ENCODE assay signal across 32 mouse cellular contexts in genomic region chr9:81611022-81611421, GRCm38 (mm10). TPM values are rescaled to one million over a fixed set of nuclear protein-coding genes. Genes with fewer than 3 reads are reported as not detected.
"Had no signal": no experiment of that assay in that cellular context is flagged by ENCODE, and none has a peak within 500 bp of the region (broad histone marks: within the 10 kb centered on the region; RNA-seq: fewer than 3 reads in every experiment).

No protein-coding gene starts in this region.

- H3K4me3 ChIP-seq: left cerebral cortex, adult 2 months; limb, embryonic 10.5 days; limb, embryonic 12.5 days; limb, embryonic 13.5 days; limb, embryonic 15.5 days; liver, embryonic 12.5 days; liver, embryonic 13.5 days; liver, embryonic 15.5 days; lung, embryonic 15.5 days; megakaryocyte, embryonic 14.5 days; midbrain, embryonic 10.5 days; midbrain, embryonic 12.5 days; midbrain, embryonic 13.5 days; midbrain, embryonic 15.5 days; neural tube, embryonic 12.5 days had no signal

- H3K4me2 ChIP-seq: limb, embryonic 12.5 days; limb, embryonic 13.5 days; limb, embryonic 15.5 days; liver, embryonic 11.5 days; liver, embryonic 12.5 days; liver, embryonic 13.5 days; liver, embryonic 15.5 days; lung, embryonic 14.5 days; lung, embryonic 15.5 days; midbrain, embryonic 11.5 days; midbrain, embryonic 12.5 days; midbrain, embryonic 13.5 days; midbrain, embryonic 15.5 days; neural tube, embryonic 12.5 days had no signal

- DNase-seq: left cerebral cortex, postnatal 4 days; liver; liver, embryonic 13.5 days; liver, postnatal 0 days; lung, adult 18-20 months; lung, adult 2 months; lung, embryonic 14.5 days; lung, postnatal 10 days; lung, postnatal 14 days; lung, postnatal 36 days; lung, postnatal 4 days; midbrain, embryonic 14.5 days had no signal

- H3K27me3 ChIP-seq: limb, embryonic 12.5 days; limb, embryonic 13.5 days; limb, embryonic 15.5 days; liver, embryonic 12.5 days; liver, embryonic 13.5 days; liver, embryonic 15.5 days; lung, embryonic 15.5 days; megakaryocyte, embryonic 14.5 days; midbrain, embryonic 12.5 days; midbrain, embryonic 13.5 days; midbrain, embryonic 15.5 days; neural tube, embryonic 12.5 days had no signal

- H3K36me3 ChIP-seq: limb, embryonic 10.5 days; limb, embryonic 12.5 days; limb, embryonic 13.5 days; limb, embryonic 15.5 days; liver, embryonic 12.5 days; liver, embryonic 13.5 days; liver, embryonic 15.5 days; lung, embryonic 15.5 days; midbrain, embryonic 10.5 days; midbrain, embryonic 12.5 days; midbrain, embryonic 13.5 days; midbrain, embryonic 15.5 days; neural tube, embryonic 12.5 days had no signal

RNA-seq across cellular contexts. Expression of gene Htr1b, which starts 22.6 kb away (rescaled TPM):
- total RNA-seq: liver, adult 2 months; megakaryocyte progenitor cell, adult 5-6 weeks; megakaryocyte-erythroid progenitor cell, adult 5-6 weeks had no signal
- polyA plus RNA-seq: limb, embryonic 10.5 days; liver, adult 2 months; liver, embryonic 15.5 days; liver, postnatal 0 days; macrophage had no signal
